Mouse (Mus musculus): ENCODE measurements around the gene Apoc1.

Gene Apoc1

GRCm38 (mm10) chr7:19691873-19692865 lies at the start of gene Apoc1:
Gene Apoc1 (minus strand): TSS chr7:19692660.
- no peak for DNase-seq

GRCm38 (mm10) chr7:19741329-19742031 lies 49.0 kb upstream of the Apoc1 start:
- DNase-seq = peak; percentile 19

GRCm38 (mm10) chr7:19740269-19740668 lies 47.8 kb upstream of the Apoc1 start:
- DNase-seq = no peak

- DNase-seq = peak; percentile 32
These were observed 46.3 kb upstream of the Apoc1 start for GRCm38 (mm10) chr7:19738771-19739170.

- no peak for DNase-seq
These were observed 44.1 kb upstream of the Apoc1 start for GRCm38 (mm10) chr7:19736389-19737057.

GRCm38 (mm10) chr7:19734178-19734666 lies 41.8 kb upstream of the Apoc1 start:
- no peak for DNase-seq

- DNase-seq = no peak
These were observed 34.1 kb upstream of the Apoc1 start for GRCm38 (mm10) chr7:19726541-19726940.

GRCm38 (mm10) chr7:19724167-19724566 lies 31.7 kb upstream of the Apoc1 start:
- DNase-seq = no peak

GRCm38 (mm10) chr7:19722754-19723195 lies 30.3 kb upstream of the Apoc1 start:
- DNase-seq = no peak

- DNase-seq = no peak
These were observed 26.7 kb upstream of the Apoc1 start for GRCm38 (mm10) chr7:19719200-19719599.

- no peak for DNase-seq
These were observed 26.0 kb upstream of the Apoc1 start for GRCm38 (mm10) chr7:19718297-19718952.

GRCm38 (mm10) chr7:19717346-19717745 lies 24.9 kb upstream of the Apoc1 start:
- DNase-seq = no peak

GRCm38 (mm10) chr7:19716822-19717221 lies 24.4 kb upstream of the Apoc1 start:
- DNase-seq = no peak

GRCm38 (mm10) chr7:19716055-19716682 lies 23.7 kb upstream of the Apoc1 start:
- no peak for DNase-seq

- DNase-seq = peak; percentile 100
These were observed 23.0 kb upstream of the Apoc1 start, which contains the start of gene Tomm40 for GRCm38 (mm10) chr7:19715239-19716054. Gene Tomm40 (minus strand): TSS chr7:19715438.

- DNase-seq = no peak
These were observed 22.4 kb upstream of the Apoc1 start for GRCm38 (mm10) chr7:19714836-19715235.

GRCm38 (mm10) chr7:19713598-19713997 lies 21.1 kb upstream of the Apoc1 start:
- no peak for DNase-seq

- peak; percentile 49 for DNase-seq
These were observed 20.7 kb upstream of the Apoc1 start for GRCm38 (mm10) chr7:19713196-19713595.

- peak; percentile 48 for DNase-seq
These were observed 20.0 kb upstream of the Apoc1 start for GRCm38 (mm10) chr7:19712414-19712813.

- DNase-seq = no peak
These were observed 18.2 kb upstream of the Apoc1 start for GRCm38 (mm10) chr7:19710650-19711049.

- no peak for DNase-seq
These were observed 12.8 kb upstream of the Apoc1 start for GRCm38 (mm10) chr7:19705271-19705670.

All from retina, postnatal 1 day (tissue).